Mouse (Mus musculus): ENCODE results near the gene Bcat2. TPM values are rescaled to one million over a fixed set of nuclear protein-coding genes. Genes with fewer than 3 reads are reported as not detected.

Gene Bcat2
- 47.0 and 47.3 TPM in 2 replicates for polyA plus RNA-seq (2014; fragmentation: Nextera tagmentation; extraction: Ambion mirVana)

DNA sequence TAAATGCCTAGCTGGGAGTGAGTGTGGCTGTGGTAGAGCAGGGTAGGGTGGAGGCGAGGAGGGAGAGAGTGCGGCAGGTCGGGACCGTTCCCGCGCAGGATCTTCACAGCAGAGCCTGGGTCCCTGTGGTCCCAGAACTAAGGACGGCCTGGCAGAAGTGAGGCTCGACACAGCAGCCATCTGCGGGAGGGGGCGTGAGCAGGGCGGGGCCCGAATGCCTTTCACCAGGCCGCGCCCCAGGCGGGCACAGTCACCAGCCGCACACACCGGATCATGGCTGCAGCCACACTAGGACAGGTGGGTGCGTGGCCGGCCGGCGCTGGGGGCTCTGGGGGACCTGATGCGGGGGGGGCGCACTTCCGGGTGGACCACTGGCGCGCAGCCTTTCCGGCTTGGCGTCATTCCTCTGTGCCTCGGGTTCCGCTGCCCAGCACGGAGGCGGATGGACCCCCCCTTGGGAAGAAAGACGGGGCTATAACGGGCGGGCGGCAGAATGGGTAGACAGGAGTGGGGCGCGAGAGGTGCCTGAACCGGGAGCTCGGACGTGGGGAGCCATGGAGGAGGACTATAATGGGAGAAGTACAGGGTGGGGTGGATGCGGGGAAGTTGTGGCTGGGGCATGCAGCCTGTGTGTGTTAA is at the start of gene Bcat2:
Gene Bcat2 (plus strand): TSS at position 51 of the 639 bp plus-strand sequence.
- ATAC-seq (replicated peaks; ENCODE audit: insufficient number of reproducible peaks, low FRiP score, low TSS enrichment, low read depth), result peak; percentile 56
- Histone ChIP-seq H3K4me1 (ENCODE audit: control insufficient read depth, insufficient read depth, low read length) (no peaks in the 10 kb centered on the region; the same call in 1 of the 2 replicates), H3K9me3 (replicated peaks; ENCODE audit: control insufficient read depth, low read length) (no peaks in the 10 kb centered on the region), H3K27ac (replicated peaks; ENCODE audit: low read depth, low read length) (peak within 1 kb of the TSS; percentile 67), H3K4me3 (ENCODE audit: low read depth, low read length) (peak within 1 kb of the TSS; percentile 73), H3K36me3 (replicated peaks; ENCODE audit: control insufficient read depth, insufficient read depth, low read depth, low read length) (no peaks in the 10 kb centered on the region), H3K4me2 (ENCODE audit: low read depth, low read length) (peak within 1 kb of the TSS; percentile 82), H3K27me3 (ENCODE audit: control insufficient read depth, insufficient read depth, low read length) (no peaks in the 10 kb centered on the region), H3K9ac (replicated peaks; ENCODE audit: low read length) (peak within 1 kb of the TSS; percentile 91)
- under 1% methylated on average over 42 of the region's 42 CpGs for WGBS
- peak; percentile 78 for DNase-seq (ENCODE audit: low spot score)

DNA sequence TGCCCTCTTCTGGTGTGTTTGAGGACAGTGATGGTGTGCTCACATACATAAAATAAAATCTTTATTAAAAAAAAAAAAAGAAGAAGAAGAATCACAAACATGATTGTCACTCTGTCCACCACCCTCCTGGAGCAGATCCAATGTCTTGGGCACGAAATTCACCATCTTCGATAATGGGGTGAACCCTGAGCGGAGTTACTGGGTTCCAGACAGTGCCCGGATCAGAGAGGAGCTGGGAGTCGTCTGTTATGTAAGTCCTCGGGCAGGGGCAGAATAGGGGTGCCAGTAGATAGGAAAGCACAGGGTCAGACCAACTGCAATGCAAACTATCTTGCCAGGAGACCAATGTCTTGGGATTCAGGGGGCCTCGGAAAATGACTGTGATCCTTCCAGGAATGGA is 49.3 kb upstream of the Bcat2 start:
- no peak for ATAC-seq (replicated peaks; ENCODE audit: insufficient number of reproducible peaks, low FRiP score, low TSS enrichment, low read depth)
- Histone ChIP-seq H3K4me1 (ENCODE audit: control insufficient read depth, insufficient read depth, low read length) (no peaks in the 10 kb centered on the region), H3K4me2 (ENCODE audit: low read depth, low read length) (no peak overlapping the region), H3K9ac (replicated peaks; ENCODE audit: low read length) (no peak overlapping the region), H3K27me3 (ENCODE audit: control insufficient read depth, insufficient read depth, low read length) (no peaks in the 10 kb centered on the region), H3K36me3 (replicated peaks; ENCODE audit: control insufficient read depth, insufficient read depth, low read depth, low read length) (no peaks in the 10 kb centered on the region), H3K4me3 (ENCODE audit: low read depth, low read length) (no peak overlapping the region), H3K27ac (replicated peaks; ENCODE audit: low read depth, low read length) (no peak overlapping the region), H3K9me3 (replicated peaks; ENCODE audit: control insufficient read depth, low read length) (no peaks in the 10 kb centered on the region)
- 94% methylated on average over 7 of the region's 7 CpGs for WGBS
- no peak for DNase-seq (ENCODE audit: low spot score)

DNA sequence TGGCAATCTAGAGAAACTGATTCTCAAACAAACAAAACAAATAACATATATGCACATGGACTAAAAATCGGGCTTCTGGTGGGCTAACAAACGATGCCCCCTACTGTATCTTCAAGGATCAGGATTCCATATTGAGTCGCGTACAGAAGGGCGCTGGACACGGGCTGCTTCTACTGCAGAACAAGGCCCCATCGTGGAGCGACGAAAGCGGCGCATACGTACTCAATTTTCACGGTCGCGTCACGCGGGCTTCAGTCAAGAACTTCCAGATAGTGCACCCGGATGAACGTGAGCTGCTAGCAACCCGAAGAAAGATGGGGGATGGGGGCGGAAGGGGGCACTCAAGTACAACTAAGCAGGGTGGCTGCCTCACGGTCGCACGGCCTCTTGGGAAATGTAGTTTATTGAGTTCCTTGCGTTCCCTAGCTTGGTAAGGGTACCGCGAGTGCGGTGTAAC is 48.2 kb upstream of the Bcat2 start:
- Histone ChIP-seq H3K9ac (replicated peaks; ENCODE audit: low read length) (peak overlapping the region; percentile 70), H3K4me3 (ENCODE audit: low read depth, low read length) (peak overlapping the region; percentile 44), H3K27ac (replicated peaks; ENCODE audit: low read depth, low read length) (peak overlapping the region; percentile 78), H3K36me3 (replicated peaks; ENCODE audit: control insufficient read depth, insufficient read depth, low read depth, low read length) (no peaks in the 10 kb centered on the region), H3K9me3 (replicated peaks; ENCODE audit: control insufficient read depth, low read length) (no peaks in the 10 kb centered on the region), H3K4me2 (ENCODE audit: low read depth, low read length) (peak overlapping the region; percentile 50), H3K4me1 (ENCODE audit: control insufficient read depth, insufficient read depth, low read length) (no peaks in the 10 kb centered on the region), H3K27me3 (ENCODE audit: control insufficient read depth, insufficient read depth, low read length) (no peaks in the 10 kb centered on the region)
- peak; percentile 98 for DNase-seq (ENCODE audit: low spot score)
- ATAC-seq (replicated peaks; ENCODE audit: insufficient number of reproducible peaks, low FRiP score, low TSS enrichment, low read depth), result peak; percentile 55; the same call in 1 of the 2 replicates
- under 1% methylated on average over 28 of the region's 28 CpGs for WGBS

DNA sequence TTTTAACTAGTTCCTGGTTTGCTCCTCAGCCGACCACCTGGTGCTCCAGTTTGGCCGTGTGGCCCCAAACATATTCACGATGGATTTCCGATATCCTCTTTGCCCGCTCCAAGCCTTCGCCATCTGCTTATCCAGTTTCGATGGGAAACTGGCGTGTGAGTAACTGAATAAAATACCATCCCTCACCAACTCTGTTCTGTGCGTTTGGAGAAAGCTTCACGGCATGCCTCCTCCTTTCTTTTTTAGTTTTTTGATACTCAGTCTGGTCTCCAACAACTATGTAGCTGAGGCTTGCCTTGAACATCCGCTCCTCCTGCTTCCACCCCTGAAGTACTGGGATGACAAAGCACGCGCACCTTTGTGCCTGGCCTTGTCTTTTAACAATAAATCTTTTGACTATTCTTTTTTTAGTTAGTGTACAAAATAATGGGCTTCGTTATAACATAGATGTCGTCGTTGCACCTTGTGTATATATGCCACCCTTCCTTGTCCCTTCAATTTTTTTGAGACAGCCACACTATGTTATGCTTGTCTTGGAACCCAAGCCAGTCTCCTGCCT is 47.7 kb upstream of the Bcat2 start:
- DNase-seq (ENCODE audit: low spot score) (no peak), ATAC-seq (replicated peaks; ENCODE audit: insufficient number of reproducible peaks, low FRiP score, low TSS enrichment, low read depth) (no peak)
- no peaks in the 10 kb centered on the region for H3K27me3 ChIP-seq (ENCODE audit: control insufficient read depth, insufficient read depth, low read length)
- 53% methylated on average over 16 of the region's 16 CpGs for WGBS
- H3K4me2 ChIP-seq (ENCODE audit: low read depth, low read length), result peak overlapping the region; percentile 50
- no peaks in the 10 kb centered on the region for H3K36me3 ChIP-seq (replicated peaks; ENCODE audit: control insufficient read depth, insufficient read depth, low read depth, low read length)
- no peaks in the 10 kb centered on the region for H3K9me3 ChIP-seq (replicated peaks; ENCODE audit: control insufficient read depth, low read length)
- H3K4me1 ChIP-seq (ENCODE audit: control insufficient read depth, insufficient read depth, low read length), result no peaks in the 10 kb centered on the region
- H3K9ac ChIP-seq (replicated peaks; ENCODE audit: low read length), result peak overlapping the region; percentile 13; the same call in 1 of the 2 replicates
- H3K27ac ChIP-seq (replicated peaks; ENCODE audit: low read depth, low read length), result no peak overlapping the region
- peak overlapping the region; percentile 44 for H3K4me3 ChIP-seq (ENCODE audit: low read depth, low read length)

DNA sequence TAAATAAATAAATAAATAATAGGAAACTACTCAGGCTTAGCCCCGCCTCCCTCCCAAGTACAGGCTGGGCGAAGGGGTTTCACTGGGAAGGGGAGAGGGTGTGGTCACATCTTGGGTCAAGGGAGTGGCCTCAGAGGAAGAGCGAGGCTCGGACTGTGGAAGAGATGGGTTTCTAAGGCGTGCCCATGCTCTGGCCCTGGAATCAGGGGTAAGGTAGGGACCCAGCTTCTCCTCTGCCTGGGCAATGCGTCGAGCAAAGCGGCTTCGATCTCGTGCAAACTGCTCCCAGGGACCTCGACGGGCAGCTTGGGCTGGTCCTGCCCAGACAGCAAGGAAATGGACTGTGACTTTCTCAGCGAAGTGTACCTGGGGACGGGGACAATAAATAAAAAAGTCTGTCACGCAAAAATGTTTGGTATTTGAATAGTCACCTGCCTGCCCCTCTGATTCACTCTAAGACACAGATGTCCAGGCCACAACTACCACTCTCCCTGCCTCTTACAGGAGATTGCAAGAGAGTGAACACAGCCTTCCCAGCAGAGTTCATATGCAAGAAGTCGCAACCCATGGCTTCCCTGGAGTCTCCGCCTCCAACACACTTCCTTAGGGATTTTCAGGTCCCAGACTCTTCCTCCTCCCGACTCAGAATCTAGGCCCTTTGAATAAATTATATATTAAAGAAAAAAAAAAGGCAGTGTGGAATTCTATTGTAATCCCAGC is 46.8 kb upstream of the Bcat2 start:
- DNase-seq (ENCODE audit: low spot score) (no peak), ATAC-seq (replicated peaks; ENCODE audit: insufficient number of reproducible peaks, low FRiP score, low TSS enrichment, low read depth) (no peak)
- H3K9me3 ChIP-seq (replicated peaks; ENCODE audit: control insufficient read depth, low read length), result no peaks in the 10 kb centered on the region
- H3K36me3 ChIP-seq (replicated peaks; ENCODE audit: control insufficient read depth, insufficient read depth, low read depth, low read length), result no peaks in the 10 kb centered on the region
- H3K9ac ChIP-seq (replicated peaks; ENCODE audit: low read length), result no peak overlapping the region
- no peaks in the 10 kb centered on the region for H3K4me1 ChIP-seq (ENCODE audit: control insufficient read depth, insufficient read depth, low read length)
- H3K4me2 ChIP-seq (ENCODE audit: low read depth, low read length), result no peak overlapping the region
- 76% methylated on average over 18 of the region's 18 CpGs for WGBS
- 0 out of 2 replicates have a peak overlapping the region, but pooled peaks have one; percentile 1 for H3K4me3 ChIP-seq (ENCODE audit: low read depth, low read length)
- no peak overlapping the region for H3K27ac ChIP-seq (replicated peaks; ENCODE audit: low read depth, low read length)
- no peaks in the 10 kb centered on the region for H3K27me3 ChIP-seq (ENCODE audit: control insufficient read depth, insufficient read depth, low read length)

DNA sequence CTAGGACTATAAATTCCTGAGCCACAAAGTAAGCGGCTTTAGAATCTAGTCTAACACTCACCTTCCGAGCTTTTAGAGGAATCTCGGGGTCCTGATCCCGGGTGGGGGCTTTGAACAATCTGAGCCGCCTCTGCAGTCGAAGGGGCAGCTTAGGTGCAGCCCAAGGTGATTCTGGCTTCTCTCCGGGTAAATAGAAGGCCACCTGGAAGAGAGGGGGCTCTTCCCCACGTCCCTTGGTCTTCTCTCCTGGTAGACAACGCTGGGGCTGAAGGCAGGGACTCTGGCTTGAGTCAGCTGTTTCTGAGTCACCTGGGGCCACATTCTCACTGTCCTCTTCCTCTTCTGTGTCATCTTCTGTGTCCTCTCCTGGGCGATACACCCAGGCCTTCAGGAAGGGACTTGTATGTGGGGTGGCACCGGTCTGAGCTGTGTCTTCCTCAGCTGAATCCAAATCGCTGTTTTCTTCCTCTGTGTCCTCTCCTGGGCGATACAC is 46.2 kb upstream of the Bcat2 start:
- no peak overlapping the region for H3K9ac ChIP-seq (replicated peaks; ENCODE audit: low read length)
- DNase-seq (ENCODE audit: low spot score) (no peak), ATAC-seq (replicated peaks; ENCODE audit: insufficient number of reproducible peaks, low FRiP score, low TSS enrichment, low read depth) (no peak)
- H3K36me3 ChIP-seq (replicated peaks; ENCODE audit: control insufficient read depth, insufficient read depth, low read depth, low read length), result no peaks in the 10 kb centered on the region
- no peak overlapping the region for H3K4me3 ChIP-seq (ENCODE audit: low read depth, low read length)
- H3K4me2 ChIP-seq (ENCODE audit: low read depth, low read length), result no peak overlapping the region
- H3K27me3 ChIP-seq (ENCODE audit: control insufficient read depth, insufficient read depth, low read length), result no peaks in the 10 kb centered on the region
- no peak overlapping the region for H3K27ac ChIP-seq (replicated peaks; ENCODE audit: low read depth, low read length)
- no peaks in the 10 kb centered on the region for H3K4me1 ChIP-seq (ENCODE audit: control insufficient read depth, insufficient read depth, low read length)
- 80% methylated on average over 13 of the region's 13 CpGs for WGBS
- no peaks in the 10 kb centered on the region for H3K9me3 ChIP-seq (replicated peaks; ENCODE audit: control insufficient read depth, low read length)

DNA sequence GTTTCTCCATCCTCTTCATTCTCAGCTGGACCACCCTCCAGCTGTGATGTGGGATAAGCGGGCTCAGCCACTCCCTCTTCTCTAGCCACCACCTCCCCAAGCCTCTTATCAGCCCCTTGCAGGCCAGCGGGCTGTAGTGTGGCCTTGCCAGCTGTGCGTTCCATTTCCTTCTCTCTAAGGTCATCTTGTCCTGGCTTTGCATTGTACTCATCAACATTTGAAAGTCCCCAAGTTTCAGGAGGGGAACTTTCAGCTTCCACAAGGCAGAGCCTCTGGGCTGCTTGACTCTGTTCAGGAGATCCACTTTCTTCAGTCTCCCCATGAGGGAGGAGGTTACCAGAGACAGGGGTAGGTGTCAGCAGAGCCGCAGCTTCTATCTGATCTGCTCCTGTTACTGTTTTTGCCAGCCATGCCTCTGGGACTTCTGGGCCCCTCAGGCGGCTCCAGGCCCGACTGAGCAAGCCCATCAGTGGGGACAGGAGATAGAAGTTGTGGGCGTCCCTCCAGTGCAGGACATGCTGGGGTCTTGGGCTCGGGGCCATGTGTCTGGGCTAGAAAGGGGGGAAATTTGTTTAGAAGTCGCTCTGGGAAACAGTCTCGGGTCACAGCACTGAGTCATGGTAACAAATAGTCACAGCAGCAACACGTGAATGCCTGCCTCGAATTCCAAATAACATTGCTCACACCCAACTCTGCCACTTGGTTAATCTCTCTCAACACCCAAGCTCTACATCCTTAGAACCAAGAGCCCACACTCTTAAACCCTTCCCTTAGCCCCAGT is 44.9 kb upstream of the Bcat2 start:
- 30% methylated on average over 12 of the region's 12 CpGs for WGBS
- Histone ChIP-seq H3K4me3 (ENCODE audit: low read depth, low read length) (peak overlapping the region; percentile 77), H3K4me2 (ENCODE audit: low read depth, low read length) (peak overlapping the region; percentile 84), H3K9me3 (replicated peaks; ENCODE audit: control insufficient read depth, low read length) (no peaks in the 10 kb centered on the region), H3K27ac (replicated peaks; ENCODE audit: low read depth, low read length) (no peak overlapping the region), H3K4me1 (ENCODE audit: control insufficient read depth, insufficient read depth, low read length) (no peaks in the 10 kb centered on the region), H3K27me3 (ENCODE audit: control insufficient read depth, insufficient read depth, low read length) (no peaks in the 10 kb centered on the region), H3K36me3 (replicated peaks; ENCODE audit: control insufficient read depth, insufficient read depth, low read depth, low read length) (no peaks in the 10 kb centered on the region), H3K9ac (replicated peaks; ENCODE audit: low read length) (peak overlapping the region; percentile 85)
- ATAC-seq (replicated peaks; ENCODE audit: insufficient number of reproducible peaks, low FRiP score, low TSS enrichment, low read depth) (no peak; the same call in 1 of the 2 replicates), DNase-seq (ENCODE audit: low spot score) (no peak)
